ENCODE assay signal across 23 mouse cellular contexts in genomic region chr9:94163671-94164070, GRCm38 (mm10).
DNase-seq lines count a peak whose midpoint lies in the region; ATAC-seq and TF ChIP-seq lines count a peak whose summit lies in the region.
"Had no signal": no experiment of that assay in that cellular context is flagged by ENCODE, and none has a peak within 500 bp of the region (broad histone marks: within the 10 kb centered on the region; RNA-seq: fewer than 3 reads in every experiment).

No protein-coding gene starts in this region.

- no peaks in the 10 kb centered on the region for H3K36me3 ChIP-seq in kidney, adult 2 months (ENCODE audit: control insufficient read depth, insufficient read depth, low read length)
- no peaks in the 10 kb centered on the region for H3K36me3 ChIP-seq in liver, adult 2 months (ENCODE audit: control insufficient read depth, insufficient read depth, low read length)
- no peaks in the 10 kb centered on the region for H3K36me3 ChIP-seq in liver, embryonic 12.5 days
- H3K36me3 ChIP-seq: embryonic facial prominence, embryonic 10.5 days; embryonic facial prominence, embryonic 12.5 days; forebrain, embryonic 15.5 days; G1E had no signal

- no peaks in the 10 kb centered on the region for H3K9me3 ChIP-seq in liver, embryonic 12.5 days (replicated peaks)
- H3K9me3 ChIP-seq: embryonic facial prominence, embryonic 10.5 days; embryonic facial prominence, embryonic 12.5 days; forebrain, embryonic 13.5 days; forebrain, embryonic 15.5 days had no signal

- ATAC-seq in liver, embryonic 12.5 days: no peak
- ATAC-seq: activated CD4-positive, CD25-positive, alpha-beta regulatory T cell, adult 4 months; CD4-positive, CD25-positive, alpha-beta regulatory T cell, adult 4 months; forebrain, embryonic 13.5 days; forebrain, embryonic 15.5 days; Patski had no signal

- TF ChIP-seq POLR2A in kidney, adult 2 months (IDR thresholded peaks at IDR 0.05; ENCODE audit: low read depth, low read length): no peak
- no peak for TF ChIP-seq POLR2A in liver, adult 2 months (IDR thresholded peaks at IDR 0.05; ENCODE audit: extremely low read depth, insufficient read depth, low read length)

- no peak overlapping the region for H3K4me2 ChIP-seq in liver, embryonic 12.5 days
- H3K4me2 ChIP-seq: embryonic facial prominence, embryonic 12.5 days; forebrain, embryonic 13.5 days; forebrain, embryonic 15.5 days had no signal

- peak; percentile 2 for DNase-seq in kidney, adult 2 months
- DNase-seq in kidney, adult 8-10 months: no peak
- DNase-seq in liver, adult 2 months (ENCODE audit: extremely low read depth, low read depth, low spot score): peak; percentile 91
- peak; percentile 47 for DNase-seq in yolk sac, embryonic 10.5 days (ENCODE audit: low spot score)
- DNase-seq: adrenal gland, adult 8-10 months; adrenal gland, postnatal 14 days; adrenal gland, postnatal 36 days; B cell, adult 2 months; cerebellum, adult 11-12 months; cerebellum, adult 2 months; cerebellum, adult 9-10 months; cerebellum, postnatal 10 days; cerebellum, postnatal 25 days had no signal

- H3K4me1 ChIP-seq in kidney, adult 2 months (ENCODE audit: control insufficient read depth, insufficient read depth, low read length): no peaks in the 10 kb centered on the region
- H3K4me1 ChIP-seq in liver, adult 2 months (ENCODE audit: control insufficient read depth, insufficient read depth, low read length): no peaks in the 10 kb centered on the region; the same call in 1 of the 2 replicates
- H3K4me1 ChIP-seq in liver, embryonic 12.5 days: no peaks in the 10 kb centered on the region
- H3K4me1 ChIP-seq: embryonic facial prominence, embryonic 10.5 days; embryonic facial prominence, embryonic 12.5 days; forebrain, embryonic 13.5 days; forebrain, embryonic 15.5 days had no signal

- no peak overlapping the region for H3K4me3 ChIP-seq in kidney, adult 2 months (ENCODE audit: insufficient read depth, low read depth, low read length)
- H3K4me3 ChIP-seq in liver, adult 2 months (ENCODE audit: insufficient read depth, low read depth, low read length): no peak overlapping the region
- H3K4me3 ChIP-seq in liver, embryonic 12.5 days: no peak overlapping the region
- H3K4me3 ChIP-seq: embryonic facial prominence, embryonic 10.5 days; embryonic facial prominence, embryonic 12.5 days; forebrain, embryonic 13.5 days; forebrain, embryonic 15.5 days had no signal

- H3K9ac ChIP-seq in liver, adult 2 months (ENCODE audit: low read depth, low read length): no peak overlapping the region
- no peak overlapping the region for H3K9ac ChIP-seq in liver, embryonic 12.5 days
- H3K9ac ChIP-seq: embryonic facial prominence, embryonic 12.5 days; forebrain, embryonic 13.5 days; forebrain, embryonic 15.5 days had no signal

- no peaks in the 10 kb centered on the region for H3K79me2 ChIP-seq in liver, adult 2 months (ENCODE audit: control insufficient read depth, insufficient read depth, low read length)

- no peaks in the 10 kb centered on the region for H3K27me3 ChIP-seq in kidney, adult 2 months (replicated peaks; ENCODE audit: control insufficient read depth, insufficient read depth, low read length)
- no peaks in the 10 kb centered on the region for H3K27me3 ChIP-seq in liver, adult 2 months (ENCODE audit: control insufficient read depth, insufficient read depth, low read length)
- no peaks in the 10 kb centered on the region for H3K27me3 ChIP-seq in liver, embryonic 12.5 days (replicated peaks)
- H3K27me3 ChIP-seq: CH12.LX; embryonic facial prominence, embryonic 12.5 days; forebrain, embryonic 13.5 days; forebrain, embryonic 15.5 days had no signal

- TF ChIP-seq CTCF in kidney, adult 2 months (conservative IDR thresholded peaks at IDR 0.05; ENCODE audit: insufficient read depth, insufficient read length, low read depth, low read length): no peak
- no peak for TF ChIP-seq CTCF in liver, adult 2 months (IDR thresholded peaks at IDR 0.05; ENCODE audit: low read depth, low read length)

- no peak overlapping the region for H3K27ac ChIP-seq in kidney, adult 2 months (ENCODE audit: insufficient read depth, low read depth, low read length)
- peak overlapping the region; percentile 17; the same call in 1 of the 2 replicates for H3K27ac ChIP-seq in liver, adult 2 months (replicated peaks; ENCODE audit: insufficient read depth, low read depth, low read length)
- H3K27ac ChIP-seq in liver, embryonic 12.5 days: no peak overlapping the region
- H3K27ac ChIP-seq: embryonic facial prominence, embryonic 10.5 days; embryonic facial prominence, embryonic 12.5 days; forebrain, embryonic 13.5 days; forebrain, embryonic 15.5 days had no signal

- WGBS in kidney, adult 2 months: 59% methylated on average over 1 of the region's 1 CpGs
- 23% methylated on average over 1 of the region's 1 CpGs for WGBS in liver, adult 2 months
- 44% methylated on average over 1 of the region's 1 CpGs for WGBS in liver, embryonic 12.5 days (ENCODE audit: insufficient replicate concordance)

Comparison
In these comparisons a context has a peak if more than half of its experiments do, and no peak if none do; other contexts are left out.
1. DNase-seq: peak in kidney, adult 2 months (single experiment), liver, adult 2 months (single experiment) and yolk sac, embryonic 10.5 days (single experiment); none in kidney, adult 8-10 months (0 of 2).